Mouse (Mus musculus) myocyte (in vitro differentiated cells): ENCODE measurements around the gene H2afz. TPM values are rescaled to one million over a fixed set of nuclear protein-coding genes. Genes with fewer than 3 reads are reported as not detected.

Experiments
- H3K27me3 ChIP-seq: one replicate; pipeline ENCODE4 v1.6.1; 2011; ENCODE audit not compliant: control insufficient read depth, insufficient read depth, insufficient read length
- H3K36me3 ChIP-seq: one replicate; pipeline ENCODE4 v1.6.1; 2011; ENCODE audit not compliant: control insufficient read depth, insufficient read depth
- H3K4me2 ChIP-seq: one replicate; pipeline ENCODE4 v1.6.1; 2011; ENCODE audit warnings: low read depth, control low read depth
- H3K4me3 ChIP-seq: one replicate; pipeline ENCODE4 v1.5.1; 2011; ENCODE audit warnings: mild to moderate bottlenecking, control low read depth, moderate library complexity
- H3K79me2 ChIP-seq: one replicate; pipeline ENCODE4 v1.6.1; 2011; ENCODE audit not compliant: control insufficient read depth, insufficient read depth
- H3ac ChIP-seq: one replicate; pipeline ENCODE4 v1.6.1; 2011; ENCODE audit not compliant: control insufficient read depth, insufficient read length
- CEBPB ChIP-seq: IDR thresholded peaks from 2 replicates; pipeline ENCODE4 v1.6.1; 2011; ENCODE audit warnings: mild to moderate bottlenecking, moderate library complexity; ENCODE audit not compliant: poor library complexity, insufficient read depth, severe bottlenecking
- E2F4 ChIP-seq: IDR thresholded peaks from one replicate; pipeline ENCODE4 v1.6.1; 2011; ENCODE audit warnings: mild to moderate bottlenecking, control low read depth, moderate library complexity; ENCODE audit not compliant: insufficient read depth
- MAX ChIP-seq: IDR thresholded peaks from one replicate; pipeline ENCODE4 v1.6.1; 2011; ENCODE audit warnings: low read depth, mild to moderate bottlenecking, control low read depth
- MYOD1 ChIP-seq, 3 experiments: IDR thresholded peaks; one replicate each; pipeline ENCODE4 v1.6.1; 2011; ENCODE audit warnings: control low read depth in 2 of 3, low read depth in 2 of 3, mild to moderate bottlenecking in 2 of 3, moderate library complexity in 1 of 3; ENCODE audit not compliant: insufficient read length in 2 of 3, control insufficient read depth in 1 of 3
- MYOG ChIP-seq, 3 experiments: IDR thresholded peaks; one replicate each; pipeline ENCODE4 v1.6.1; 2011; ENCODE audit warnings: control low read depth in 2 of 3, low read depth in 2 of 3, mild to moderate bottlenecking in 2 of 3; ENCODE audit not compliant: insufficient read length in 2 of 3, control insufficient read depth in 1 of 3, insufficient read depth in 1 of 3
- POLR2A ChIP-seq: IDR thresholded peaks from one replicate; pipeline ENCODE4 v1.6.1; 2011; ENCODE audit warnings: low read depth, mild to moderate bottlenecking, control low read depth, moderate library complexity; ENCODE audit not compliant: insufficient read length
- POLR2AphosphoS2 ChIP-seq: IDR thresholded peaks from one replicate; pipeline ENCODE4 v1.6.1; 2011; ENCODE audit warnings: low read depth, control low read depth; ENCODE audit not compliant: insufficient read length
- REST ChIP-seq: IDR thresholded peaks from one replicate; pipeline ENCODE4 v1.6.1; 2011; ENCODE audit warnings: mild to moderate bottlenecking, control low read depth, moderate library complexity; ENCODE audit not compliant: insufficient read depth, insufficient read length
- SRF ChIP-seq: IDR thresholded peaks from one replicate; pipeline ENCODE4 v1.6.1; 2011; ENCODE audit warnings: low read depth; ENCODE audit not compliant: control insufficient read depth, insufficient read length
- TCF12 ChIP-seq: IDR thresholded peaks from one replicate; pipeline ENCODE4 v1.6.1; 2011; ENCODE audit warnings: mild to moderate bottlenecking, control low read depth; ENCODE audit not compliant: poor library complexity, insufficient read depth, severe bottlenecking
- TCF3 ChIP-seq: IDR thresholded peaks from one replicate; pipeline ENCODE4 v1.6.1; 2011; ENCODE audit warnings: low read depth, control low read depth; ENCODE audit not compliant: insufficient read length
- USF1 ChIP-seq: IDR thresholded peaks from one replicate; pipeline ENCODE4 v1.6.1; 2011; ENCODE audit warnings: low read depth, mild to moderate bottlenecking, control low read depth, moderate library complexity
- polyA plus RNA-seq: library from polyadenylated mRNA; unstranded; fragments of >200 nt; fragmentation: generic; extraction: Trizol; gene quantifications from one replicate; pipeline ENCODE4 v1.2.1, GENCODE M21; 2012; ENCODE audit warnings: missing spikeins

The H2afz gene
- polyA plus RNA-seq, 1 experiment: 1,333 TPM

GRCm38 (mm10) chr3:137831156-137831555, 33.1 kb upstream of the H2afz start:
- Histone ChIP-seq H3K79me2 (no peaks in the 10 kb centered on the region), H3K4me3 (no peak overlapping the region), H3K36me3 (no peaks in the 10 kb centered on the region), H3K4me2 (no peak overlapping the region), H3K27me3 (no peaks in the 10 kb centered on the region), H3ac (no peak overlapping the region)
- TF ChIP-seq POLR2AphosphoS2: no peak
- TF ChIP-seq MYOG (IDR thresholded peaks at IDR 0.05; ENCODE audit: control insufficient read depth in 1 of 3, insufficient read depth in 1 of 3, insufficient read length in 2 of 3, low read depth in 2 of 3): no peak
- no peak for TF ChIP-seq USF1
- TF ChIP-seq MAX: no peak
- TF ChIP-seq MYOD1 (IDR thresholded peaks at IDR 0.05; ENCODE audit: control insufficient read depth in 1 of 3, insufficient read length in 2 of 3, low read depth in 2 of 3): no peak
- no peak for TF ChIP-seq E2F4
- no peak for TF ChIP-seq TCF3

GRCm38 (mm10) chr3:137833128-137833527, 31.2 kb upstream of the H2afz start:
- TF ChIP-seq TCF3 (no peak), MYOD1 (IDR thresholded peaks at IDR 0.05; ENCODE audit: control insufficient read depth in 1 of 3, insufficient read length in 2 of 3, low read depth in 2 of 3) (no peak), MYOG (IDR thresholded peaks at IDR 0.05; ENCODE audit: control insufficient read depth in 1 of 3, insufficient read depth in 1 of 3, insufficient read length in 2 of 3, low read depth in 2 of 3) (no peak), POLR2A (no peak), MAX (no peak), USF1 (no peak)
- Histone ChIP-seq H3K27me3 (no peaks in the 10 kb centered on the region), H3K4me2 (no peak overlapping the region), H3K36me3 (no peaks in the 10 kb centered on the region), H3K79me2 (no peaks in the 10 kb centered on the region), H3ac (no peak overlapping the region), H3K4me3 (no peak overlapping the region)

- no peaks in the 10 kb centered on the region for H3K79me2 ChIP-seq
- no peak overlapping the region for H3K4me3 ChIP-seq
- H3K36me3 ChIP-seq: no peaks in the 10 kb centered on the region
- no peak overlapping the region for H3ac ChIP-seq
- TF ChIP-seq USF1 (no peak), MYOG (IDR thresholded peaks at IDR 0.05; ENCODE audit: control insufficient read depth in 1 of 3, insufficient read depth in 1 of 3, insufficient read length in 2 of 3, low read depth in 2 of 3) (no peak), MAX (no peak), CEBPB (no peak)
- no peak overlapping the region for H3K4me2 ChIP-seq
- H3K27me3 ChIP-seq: no peaks in the 10 kb centered on the region
Observed at GRCm38 (mm10) chr3:137833698-137834097, 30.6 kb upstream of the H2afz start.

GRCm38 (mm10) chr3:137836543-137836942, 27.7 kb upstream of the H2afz start:
- Histone ChIP-seq H3K79me2 (no peaks in the 10 kb centered on the region), H3ac (no peak overlapping the region), H3K36me3 (no peaks in the 10 kb centered on the region), H3K4me2 (no peak overlapping the region), H3K4me3 (no peak overlapping the region), H3K27me3 (no peaks in the 10 kb centered on the region)
- no peak for TF ChIP-seq REST
- TF ChIP-seq SRF: no peak
- no peak for TF ChIP-seq TCF12
- no peak for TF ChIP-seq CEBPB
- no peak for TF ChIP-seq E2F4
- TF ChIP-seq USF1: no peak
- TF ChIP-seq POLR2A: no peak
- no peak for TF ChIP-seq TCF3
- TF ChIP-seq MYOD1 (IDR thresholded peaks at IDR 0.05; ENCODE audit: control insufficient read depth in 1 of 3, insufficient read length in 2 of 3, low read depth in 2 of 3): no peak
- TF ChIP-seq MAX: no peak
- TF ChIP-seq MYOG (IDR thresholded peaks at IDR 0.05; ENCODE audit: control insufficient read depth in 1 of 3, insufficient read depth in 1 of 3, insufficient read length in 2 of 3, low read depth in 2 of 3): no peak
- TF ChIP-seq POLR2AphosphoS2: no peak

GRCm38 (mm10) chr3:137838160-137838559, 26.1 kb upstream of the H2afz start:
- TF ChIP-seq MAX: no peak
- TF ChIP-seq POLR2AphosphoS2: no peak
- no peak for TF ChIP-seq MYOD1 (IDR thresholded peaks at IDR 0.05; ENCODE audit: control insufficient read depth in 1 of 3, insufficient read length in 2 of 3, low read depth in 2 of 3)
- TF ChIP-seq USF1: no peak
- TF ChIP-seq CEBPB: no peak
- TF ChIP-seq TCF3: no peak
- no peak for TF ChIP-seq REST
- TF ChIP-seq POLR2A: no peak
- TF ChIP-seq TCF12: no peak
- no peak for TF ChIP-seq E2F4
- no peak for TF ChIP-seq SRF
- no peak for TF ChIP-seq MYOG (IDR thresholded peaks at IDR 0.05; ENCODE audit: control insufficient read depth in 1 of 3, insufficient read depth in 1 of 3, insufficient read length in 2 of 3, low read depth in 2 of 3)
- Histone ChIP-seq H3K27me3 (no peaks in the 10 kb centered on the region), H3K79me2 (no peaks in the 10 kb centered on the region), H3K4me3 (no peak overlapping the region), H3K4me2 (no peak overlapping the region), H3K36me3 (no peaks in the 10 kb centered on the region), H3ac (no peak overlapping the region)
